Mouse (Mus musculus): ENCODE measurements around the gene Pus7l.

The Pus7l gene

DNA sequence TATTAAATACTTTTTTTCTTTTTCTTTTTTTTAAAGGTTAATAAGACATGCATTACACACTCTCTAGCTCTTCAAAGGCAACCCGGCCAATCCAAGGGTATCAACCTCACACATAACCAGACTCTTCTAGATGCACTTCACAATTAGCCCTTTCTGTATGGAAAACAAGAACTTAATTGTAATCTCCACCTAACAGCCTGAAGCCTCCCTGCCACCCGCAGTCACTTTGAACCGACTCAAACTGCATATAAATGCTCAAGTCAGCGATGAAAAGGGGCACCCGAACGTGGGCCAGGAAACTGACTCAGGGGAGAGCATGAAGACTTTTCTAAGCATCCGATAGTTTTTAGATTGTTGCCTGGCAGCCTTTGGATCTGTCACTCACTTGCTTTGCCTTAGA, 66.1 kb downstream of the Pus7l start:
- DNase-seq (ENCODE audit: low spot score), result no peak

DNA sequence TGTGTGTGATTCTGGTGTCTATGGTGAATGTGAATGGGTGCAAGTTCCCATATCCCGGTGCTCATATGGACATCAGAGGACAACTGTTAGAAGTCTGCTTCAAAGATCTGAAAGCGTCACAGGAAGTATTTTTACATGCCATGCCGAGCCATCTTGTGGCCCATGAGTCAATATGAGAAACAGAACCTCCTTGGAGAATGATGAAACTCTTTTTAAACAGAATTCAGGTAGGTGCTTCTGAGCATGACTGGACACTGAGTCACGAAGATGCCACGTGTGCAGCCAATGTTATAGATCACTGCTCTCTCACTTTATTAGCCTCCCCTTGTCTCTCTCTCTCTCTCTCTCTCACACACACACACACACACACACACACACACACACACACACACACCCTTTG, 67.4 kb downstream of the Pus7l start:
- DNase-seq (ENCODE audit: low spot score), result no peak
